Mouse (Mus musculus) brain, embryonic 14.5 days (tissue): ENCODE results near the gene Eml2. TPM values are rescaled to one million over a fixed set of nuclear protein-coding genes. Genes with fewer than 3 reads are reported as not detected.

Experiments used
- DNase-seq: peaks from one replicate; pipeline ENCODE4 v3.0.0-alpha.2; 2011; ENCODE audit warnings: low read depth
- CTCF ChIP-seq: fragments of 200-500 bp; IDR thresholded peaks from 2 replicates; pipeline ENCODE4 v1.5.1; 2012; ENCODE audit warnings: inconsistent platforms, mild to moderate bottlenecking, moderate library complexity, borderline replicate concordance; ENCODE audit not compliant: insufficient read depth, insufficient read length; ENCODE audit errors: extremely low read depth
- POLR2A ChIP-seq: fragments of 200-500 bp; IDR thresholded peaks from 2 replicates; pipeline ENCODE4 v1.6.1; 2012; ENCODE audit warnings: mild to moderate bottlenecking, inconsistent platforms, borderline replicate concordance; ENCODE audit not compliant: poor library complexity, insufficient read depth, insufficient read length, severe bottlenecking; ENCODE audit errors: extremely low read depth
- polyA plus RNA-seq: library from polyadenylated mRNA; depleted of rRNA; stranded (reverse); fragments of >200 nt; gene quantifications from 2 replicates; pipeline ENCODE4 v1.2.3, GENCODE M21; 2012

The Eml2 gene
- polyA plus RNA-seq, 1 experiment: 42.4 TPM

DNA sequence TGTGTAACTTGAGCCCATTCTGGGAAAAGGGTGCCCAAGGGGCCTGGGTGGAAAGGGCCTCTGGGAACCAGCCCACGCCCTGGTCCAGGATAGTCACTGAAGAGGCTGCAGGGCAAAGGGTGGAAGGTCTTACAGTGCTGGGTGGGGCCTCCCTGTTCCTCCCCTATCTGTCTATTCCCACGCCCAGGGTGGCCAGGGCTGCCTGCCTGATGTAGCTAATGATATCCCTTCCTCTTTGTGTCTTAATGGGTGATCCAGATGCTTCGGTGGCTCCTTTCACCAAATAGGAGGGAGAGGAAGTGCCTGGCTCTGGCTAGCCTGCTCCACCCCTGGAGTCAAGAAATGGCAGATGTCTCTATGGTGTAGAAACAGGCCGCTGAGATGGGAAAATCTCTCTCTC is 48.7 kb downstream of the Eml2 start:
- no peak for DNase-seq
- TF ChIP-seq POLR2A (no peak), CTCF (no peak)

DNA sequence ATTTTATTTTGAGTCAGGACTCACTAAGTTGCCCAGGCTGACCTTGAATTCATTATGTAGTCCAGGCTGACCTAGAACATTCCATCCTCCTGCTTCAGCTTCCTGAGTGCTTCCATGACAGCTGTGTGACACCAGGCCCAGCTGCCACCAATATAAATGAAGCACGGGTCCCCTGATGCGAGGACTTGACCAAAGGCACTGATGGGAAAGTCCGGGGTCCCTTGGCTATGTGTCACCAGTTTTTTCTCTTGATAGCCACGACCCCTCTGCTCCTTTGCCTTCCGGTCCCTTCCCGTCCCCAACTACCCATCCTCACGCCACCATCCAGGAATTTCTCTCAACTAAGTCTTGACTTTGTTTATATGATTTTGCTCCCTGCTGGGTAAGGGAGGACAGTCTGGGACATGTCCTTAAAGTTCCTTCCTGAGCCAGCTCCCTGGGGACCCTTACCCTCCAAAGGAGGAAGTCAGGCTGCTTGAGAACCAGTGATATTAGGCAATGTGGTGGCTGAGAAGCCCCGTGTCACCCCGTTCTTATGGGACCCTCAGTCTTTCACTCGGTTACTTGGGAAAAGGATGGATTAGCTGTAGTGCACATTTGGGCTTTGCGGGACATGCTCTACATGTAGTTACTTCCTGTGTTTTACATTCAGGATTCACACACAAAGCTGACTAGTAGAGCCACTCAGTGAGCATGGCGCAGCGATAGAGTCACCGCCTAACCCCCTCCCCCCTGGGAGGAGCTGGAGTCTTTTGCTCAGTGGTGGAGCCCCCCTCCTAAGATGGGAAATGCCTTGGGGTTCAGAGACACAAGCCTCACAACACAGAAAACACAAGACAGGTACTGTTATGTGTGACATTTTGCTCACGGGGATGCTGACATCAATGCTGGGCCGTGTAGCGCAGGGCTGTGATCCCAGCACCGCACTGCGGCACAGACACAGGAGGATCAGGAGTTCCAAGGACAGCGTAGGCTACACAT is 50.9 kb downstream of the Eml2 start:
- DNase-seq: peak; percentile 70
- TF ChIP-seq POLR2A: no peak
- TF ChIP-seq CTCF: no peak

GRCm38 (mm10) chr7:19227883-19228792 is 51.9 kb downstream of the Eml2 start, which contains the start of gene Opa3:
Gene Opa3, plus strand, starts transcription at chr7:19228334.
- peak; percentile 55 for TF ChIP-seq CTCF
- peak; percentile 78; the same call in 1 of the 2 replicates for TF ChIP-seq POLR2A
- peak; percentile 100 for DNase-seq

DNA sequence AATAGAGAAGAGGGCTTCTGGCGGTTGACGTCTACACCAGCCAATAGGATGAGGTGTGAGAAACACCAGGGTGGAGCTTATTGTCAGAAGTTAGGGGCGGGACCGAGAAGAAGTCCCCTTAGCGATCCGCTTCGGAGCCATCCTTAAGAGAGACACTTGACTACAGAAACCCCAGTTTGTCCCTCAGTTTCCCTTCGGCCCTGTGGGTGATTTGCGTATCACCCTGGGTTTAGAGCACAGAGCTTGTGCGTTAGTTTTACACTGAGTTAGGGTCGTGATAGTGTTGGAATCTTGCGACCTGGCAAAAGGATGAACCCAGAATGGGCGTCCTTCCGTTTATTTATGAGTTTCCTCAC is 52.5 kb downstream of the Eml2 start:
- DNase-seq: no peak
- TF ChIP-seq CTCF (no peak), POLR2A (no peak)

DNA sequence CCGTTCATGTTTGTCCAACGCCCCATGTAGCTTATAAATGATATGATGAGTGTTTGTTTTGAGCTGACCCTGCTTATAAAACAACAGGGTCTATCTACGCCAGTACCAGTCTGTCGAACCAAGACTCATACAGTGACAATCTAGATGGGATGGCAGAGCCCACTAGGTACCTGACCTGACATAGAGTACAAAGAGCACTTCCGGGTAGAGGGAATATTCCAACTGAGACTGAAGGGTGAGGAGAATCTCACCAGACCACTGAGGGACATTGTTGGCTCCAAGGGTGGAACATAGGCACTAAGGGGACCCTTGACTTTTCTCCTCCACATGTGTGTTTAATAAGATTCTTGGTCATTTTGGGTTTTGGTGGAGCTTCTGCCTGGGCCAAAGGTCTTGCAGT is 53.2 kb downstream of the Eml2 start:
- DNase-seq: no peak
- no peak for TF ChIP-seq CTCF
- no peak for TF ChIP-seq POLR2A

DNA sequence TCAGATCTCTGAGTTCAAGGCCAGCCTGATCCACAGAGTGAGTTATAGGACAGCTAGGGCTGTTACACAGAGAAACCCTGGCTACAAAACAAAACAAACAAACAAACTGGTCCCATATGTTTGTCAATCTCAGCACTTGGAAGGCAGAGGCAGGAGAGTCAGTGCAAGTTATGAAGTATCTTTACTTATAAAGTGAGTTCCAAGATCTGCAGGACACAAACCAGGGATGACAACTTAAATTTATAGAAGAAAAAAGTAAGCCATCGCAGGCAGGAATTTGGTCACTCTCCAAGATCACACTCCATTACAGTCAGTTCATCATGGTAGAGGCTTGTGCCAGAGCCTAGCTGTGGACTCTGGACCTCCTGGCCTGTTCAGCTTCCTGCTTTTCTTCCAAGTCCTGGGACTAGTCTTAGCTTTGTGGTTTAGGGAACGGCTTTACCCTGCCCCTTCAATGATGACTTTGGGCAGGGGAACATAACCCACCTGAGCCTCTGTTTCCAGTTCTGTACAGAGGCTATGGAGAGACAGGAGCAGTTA is 53.9 kb downstream of the Eml2 start:
- TF ChIP-seq POLR2A: no peak

DNA sequence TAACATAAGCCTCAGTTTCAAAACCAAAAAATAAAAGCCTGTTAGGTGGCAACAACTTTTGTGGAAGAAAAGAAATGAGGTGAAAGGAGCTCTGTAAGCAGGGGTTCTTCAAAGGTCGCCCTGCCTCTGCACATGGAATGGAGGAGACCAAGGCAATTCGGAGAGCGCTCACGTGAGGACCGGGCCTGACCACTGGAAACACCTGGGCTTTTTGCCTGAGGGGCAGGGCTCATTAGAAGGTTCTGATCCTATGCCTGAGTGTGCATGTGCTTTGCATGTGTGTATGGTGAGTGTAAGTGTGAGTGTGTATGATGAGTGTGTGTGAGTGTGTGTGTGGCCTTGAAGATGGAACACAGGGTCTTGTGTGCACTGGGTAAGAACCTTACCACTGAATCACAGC is 54.7 kb downstream of the Eml2 start:
- DNase-seq: no peak
- no peak for TF ChIP-seq CTCF
- no peak for TF ChIP-seq POLR2A

More for the DNA sequence above, 53.9 kb downstream of the Eml2 start:
- no peak for DNase-seq

- TF ChIP-seq CTCF: no peak
- no peak for TF ChIP-seq POLR2A
- no peak for DNase-seq
Measured at GRCm38 (mm10) chr7:19231849-19232248, 55.6 kb downstream of the Eml2 start.

GRCm38 (mm10) chr7:19234652-19235051 is 58.4 kb downstream of the Eml2 start:
- no peak for TF ChIP-seq POLR2A

GRCm38 (mm10) chr7:19235092-19235671 is 59.0 kb downstream of the Eml2 start:
- no peak for DNase-seq
- TF ChIP-seq POLR2A (no peak), CTCF (no peak)

More at GRCm38 (mm10) chr7:19234652-19235051, 58.4 kb downstream of the Eml2 start:
- DNase-seq: no peak

GRCm38 (mm10) chr7:19236411-19236810 is 60.2 kb downstream of the Eml2 start:
- TF ChIP-seq CTCF (no peak), POLR2A (no peak)
- no peak for DNase-seq
